Mouse (Mus musculus) ZHBTc4 (cell line): Measurements from ENCODE around the gene Klhl21.
A peak's percentile ranks its signal among the peaks of the same experiment; 100 is the strongest.

Experiments
- DNase-seq: peaks from one replicate; pipeline ENCODE4 v3.0.0-alpha.2; 2011; ENCODE audit warnings: low read depth, low spot score

Gene Klhl21

GRCm38 (mm10) chr4:152021568-152022097 lies 13.0 kb downstream of the Klhl21 start:
- DNase-seq: no peak

GRCm38 (mm10) chr4:152022506-152022905 lies 13.9 kb downstream of the Klhl21 start:
- DNase-seq: no peak

- no peak for DNase-seq
These were observed 15.9 kb downstream of the Klhl21 start for GRCm38 (mm10) chr4:152024525-152024924.

GRCm38 (mm10) chr4:152026751-152027508 lies 18.3 kb downstream of the Klhl21 start:
- peak; percentile 75 for DNase-seq

GRCm38 (mm10) chr4:152027524-152027923 lies 18.9 kb downstream of the Klhl21 start, which contains the start of gene Zbtb48:
Gene Zbtb48 (minus strand): TSS chr4:152027671.
- peak; percentile 98 for DNase-seq

GRCm38 (mm10) chr4:152028456-152028855 lies 19.9 kb downstream of the Klhl21 start:
- DNase-seq: no peak

GRCm38 (mm10) chr4:152029087-152029486 lies 20.5 kb downstream of the Klhl21 start:
- no peak for DNase-seq

GRCm38 (mm10) chr4:152029997-152030396 lies 21.4 kb downstream of the Klhl21 start:
- DNase-seq: no peak

- DNase-seq: no peak
These were observed 24.3 kb downstream of the Klhl21 start for GRCm38 (mm10) chr4:152032922-152033321.

- DNase-seq: peak; percentile 79
These were observed 27.9 kb downstream of the Klhl21 start for GRCm38 (mm10) chr4:152036464-152036863.

- no peak for DNase-seq
These were observed 29.8 kb downstream of the Klhl21 start, which contains the start of gene Tas1r1 for GRCm38 (mm10) chr4:152038225-152038984. Gene Tas1r1 (minus strand): TSS chr4:152038568.

- DNase-seq: peak; percentile 96
These were observed 30.6 kb downstream of the Klhl21 start, which contains the start of gene Nol9 for GRCm38 (mm10) chr4:152038985-152039830. Gene Nol9 (plus strand): TSS chr4:152039321.

- no peak for DNase-seq
These were observed 31.3 kb downstream of the Klhl21 start for GRCm38 (mm10) chr4:152039831-152040310.

GRCm38 (mm10) chr4:152041924-152042641 lies 33.5 kb downstream of the Klhl21 start:
- DNase-seq: no peak

- DNase-seq: peak; percentile 60
These were observed 34.6 kb downstream of the Klhl21 start for GRCm38 (mm10) chr4:152043171-152043570.

GRCm38 (mm10) chr4:152044609-152045008 lies 36.0 kb downstream of the Klhl21 start:
- no peak for DNase-seq

GRCm38 (mm10) chr4:152062390-152063110 lies 53.9 kb downstream of the Klhl21 start:
- DNase-seq: no peak

GRCm38 (mm10) chr4:152067280-152067679 lies 58.7 kb downstream of the Klhl21 start:
- DNase-seq: no peak
